Mouse (Mus musculus) liver, embryonic 11.5 days (tissue): ENCODE data around the gene Ttc23. TPM values are rescaled to one million over a fixed set of nuclear protein-coding genes. Genes with fewer than 3 reads are reported as not detected.

Experiments used
- ATAC-seq: fragments of 200-750 bp; cut with Nextera tagmentation; replicated peaks from 2 replicates; pipeline ENCODE4 v1.8.0; 2017; ENCODE audit warnings: moderate number of reproducible peaks, mild to moderate bottlenecking, moderate TSS enrichment, moderate library complexity; ENCODE audit not compliant: low FRiP score
- DNase-seq: peaks from one replicate; pipeline ENCODE4 v3.0.0-alpha.2; 2017; ENCODE audit warnings: low spot score
- H3K27ac ChIP-seq: fragments of 300-500 bp; sonication (generic); 2 replicates; pipeline ENCODE4 v1.5.1; 2014; ENCODE audit warnings: mild to moderate bottlenecking, low read depth, low read length, control low read depth
- H3K27me3 ChIP-seq: fragments of 300-500 bp; sonication (generic); replicated peaks from 2 replicates; pipeline ENCODE4 v1.6.1; 2014; ENCODE audit warnings: low read length, mixed read lengths; ENCODE audit not compliant: control insufficient read depth, insufficient read depth
- H3K36me3 ChIP-seq: fragments of 300-500 bp; sonication (generic); 2 replicates; pipeline ENCODE4 v1.6.1; 2014; ENCODE audit warnings: mild to moderate bottlenecking, low read length, moderate library complexity, mixed read lengths; ENCODE audit not compliant: control insufficient read depth, insufficient read depth
- H3K4me1 ChIP-seq: fragments of 300-500 bp; sonication (generic); replicated peaks from 2 replicates; pipeline ENCODE4 v1.6.1; 2014; ENCODE audit warnings: low read length, mixed read lengths; ENCODE audit not compliant: control insufficient read depth, insufficient read depth
- H3K4me2 ChIP-seq: fragments of 300-500 bp; sonication (generic); 2 replicates; pipeline ENCODE4 v1.6.1; 2014; ENCODE audit warnings: mild to moderate bottlenecking, control low read depth, moderate library complexity
- H3K4me3 ChIP-seq: fragments of 300-500 bp; sonication (generic); 2 replicates; pipeline ENCODE4 v1.5.1; 2014; ENCODE audit warnings: low read depth, low read length, control low read depth
- H3K9ac ChIP-seq: fragments of 300-500 bp; sonication (generic); 2 replicates; pipeline ENCODE4 v1.6.1; 2014; ENCODE audit warnings: low read depth, low read length, control low read depth
- H3K9me3 ChIP-seq: fragments of 300-500 bp; sonication (generic); 2 replicates; pipeline ENCODE4 v1.6.1; 2016; ENCODE audit warnings: low read length, inconsistent platforms, mixed read lengths; ENCODE audit not compliant: control insufficient read depth
- WGBS: fragments of 180-500 bp; shearing (Covaris S2); extraction: QIAGEN DNeasy Blood & Tissue Kit; methylation state at CpG from one replicate; pipeline ENCODE4 v1.1.7; 2014; 5-methylcytosine and 5-hydroxymethylcytosine counted together
- polyA plus RNA-seq: library from polyadenylated mRNA; unstranded; fragments of >200 nt; fragmentation: Nextera tagmentation; extraction: Ambion mirVana; gene quantifications from 2 replicates; pipeline ENCODE4 v1.2.1, GENCODE M21; 2014

Ttc23 gene
- polyA plus RNA-seq, 1 experiment from 2014 or later, result 12.5 TPM

GRCm38 (mm10) chr7:67616890-67617289, 30.3 kb upstream of the Ttc23 start:
- H3K27me3 ChIP-seq, result no peaks in the 10 kb centered on the region
- H3K9ac ChIP-seq, result no peak overlapping the region
- no peaks in the 10 kb centered on the region for H3K9me3 ChIP-seq
- no peaks in the 10 kb centered on the region for H3K36me3 ChIP-seq
- DNase-seq, result no peak
- no peak overlapping the region for H3K4me3 ChIP-seq
- no peak overlapping the region for H3K27ac ChIP-seq
- H3K4me1 ChIP-seq, result no peaks in the 10 kb centered on the region
- WGBS, result 68% methylated on average over 4 of the region's 4 CpGs
- H3K4me2 ChIP-seq, result no peak overlapping the region
- no peak for ATAC-seq

GRCm38 (mm10) chr7:67617646-67618045, 29.6 kb upstream of the Ttc23 start:
- no peak overlapping the region for H3K9ac ChIP-seq
- ATAC-seq (no peak), DNase-seq (no peak)
- 89% methylated on average over 10 of the region's 10 CpGs for WGBS
- no peaks in the 10 kb centered on the region for H3K27me3 ChIP-seq
- no peak overlapping the region for H3K4me3 ChIP-seq
- no peak overlapping the region for H3K27ac ChIP-seq
- no peak overlapping the region for H3K4me2 ChIP-seq
- no peaks in the 10 kb centered on the region for H3K36me3 ChIP-seq
- H3K4me1 ChIP-seq, result no peaks in the 10 kb centered on the region
- H3K9me3 ChIP-seq, result no peaks in the 10 kb centered on the region

- WGBS, result 84% methylated on average over 3 of the region's 3 CpGs
- Histone ChIP-seq H3K4me1 (no peaks in the 10 kb centered on the region), H3K4me2 (no peak overlapping the region), H3K9me3 (no peaks in the 10 kb centered on the region), H3K27ac (no peak overlapping the region), H3K27me3 (no peaks in the 10 kb centered on the region), H3K36me3 (no peaks in the 10 kb centered on the region), H3K9ac (no peak overlapping the region), H3K4me3 (no peak overlapping the region)
- DNase-seq, result no peak
- ATAC-seq, result no peak
Observed at GRCm38 (mm10) chr7:67618316-67618715, 28.9 kb upstream of the Ttc23 start.

GRCm38 (mm10) chr7:67619836-67620235, 27.4 kb upstream of the Ttc23 start:
- ATAC-seq, result no peak
- WGBS, result 75% methylated on average over 4 of the region's 4 CpGs
- DNase-seq, result no peak

GRCm38 (mm10) chr7:67622151-67622550, 25.1 kb upstream of the Ttc23 start:
- H3K36me3 ChIP-seq, result no peaks in the 10 kb centered on the region
- no peaks in the 10 kb centered on the region for H3K9me3 ChIP-seq
- H3K4me1 ChIP-seq, result no peaks in the 10 kb centered on the region
- 75% methylated on average over 3 of the region's 3 CpGs for WGBS
- ATAC-seq (no peak), DNase-seq (no peak)
- H3K27ac ChIP-seq, result no peak overlapping the region
- H3K4me2 ChIP-seq, result no peak overlapping the region
- H3K27me3 ChIP-seq, result no peaks in the 10 kb centered on the region
- H3K9ac ChIP-seq, result no peak overlapping the region
- H3K4me3 ChIP-seq, result no peak overlapping the region

More at GRCm38 (mm10) chr7:67619836-67620235, 27.4 kb upstream of the Ttc23 start:
- Histone ChIP-seq H3K4me1 (no peaks in the 10 kb centered on the region), H3K4me3 (no peak overlapping the region), H3K27ac (no peak overlapping the region), H3K27me3 (no peaks in the 10 kb centered on the region), H3K9me3 (no peaks in the 10 kb centered on the region), H3K9ac (no peak overlapping the region), H3K36me3 (no peaks in the 10 kb centered on the region), H3K4me2 (no peak overlapping the region)

- no peaks in the 10 kb centered on the region for H3K4me1 ChIP-seq
- H3K4me3 ChIP-seq, result no peak overlapping the region
- WGBS, result 84% methylated on average over 5 of the region's 5 CpGs
- H3K9ac ChIP-seq, result no peak overlapping the region
- H3K27ac ChIP-seq, result no peak overlapping the region
- ATAC-seq, result no peak
- H3K4me2 ChIP-seq, result no peak overlapping the region
- DNase-seq, result no peak
- H3K9me3 ChIP-seq, result no peaks in the 10 kb centered on the region
- no peaks in the 10 kb centered on the region for H3K36me3 ChIP-seq
- H3K27me3 ChIP-seq, result no peaks in the 10 kb centered on the region
Observed at GRCm38 (mm10) chr7:67626671-67627070, 20.5 kb upstream of the Ttc23 start.

GRCm38 (mm10) chr7:67629681-67630080, 17.5 kb upstream of the Ttc23 start:
- 53% methylated on average over 5 of the region's 5 CpGs for WGBS

GRCm38 (mm10) chr7:67630817-67631216, 16.4 kb upstream of the Ttc23 start:
- 38% methylated on average over 2 of the region's 2 CpGs for WGBS
- Histone ChIP-seq H3K27ac (no peak overlapping the region), H3K9ac (no peak overlapping the region), H3K4me3 (no peak overlapping the region), H3K36me3 (no peaks in the 10 kb centered on the region), H3K27me3 (no peaks in the 10 kb centered on the region), H3K9me3 (no peaks in the 10 kb centered on the region; the same call in 1 of the 2 replicates), H3K4me1 (no peaks in the 10 kb centered on the region), H3K4me2 (no peak overlapping the region)
- no peak for DNase-seq
- ATAC-seq, result no peak

More at GRCm38 (mm10) chr7:67629681-67630080, 17.5 kb upstream of the Ttc23 start:
- ATAC-seq (no peak), DNase-seq (no peak)
- Histone ChIP-seq H3K4me1 (no peaks in the 10 kb centered on the region), H3K27ac (no peak overlapping the region), H3K4me2 (no peak overlapping the region), H3K4me3 (no peak overlapping the region), H3K36me3 (no peaks in the 10 kb centered on the region), H3K27me3 (no peaks in the 10 kb centered on the region), H3K9ac (no peak overlapping the region), H3K9me3 (no peaks in the 10 kb centered on the region; the same call in 1 of the 2 replicates)

GRCm38 (mm10) chr7:67632380-67632779, 14.8 kb upstream of the Ttc23 start:
- Histone ChIP-seq H3K9ac (no peak overlapping the region), H3K27ac (no peak overlapping the region), H3K27me3 (no peaks in the 10 kb centered on the region), H3K9me3 (no peaks in the 10 kb centered on the region; the same call in 1 of the 2 replicates), H3K4me3 (no peak overlapping the region), H3K4me1 (no peaks in the 10 kb centered on the region), H3K36me3 (no peaks in the 10 kb centered on the region), H3K4me2 (no peak overlapping the region)
- DNase-seq (no peak), ATAC-seq (no peak)
- WGBS, result 78% methylated on average over 5 of the region's 5 CpGs
